Mouse (Mus musculus) neural tube, embryonic 14.5 days (tissue): Measurements from ENCODE around the gene Npc1l1. TPM values are rescaled to one million over a fixed set of nuclear protein-coding genes. Genes with fewer than 3 reads are reported as not detected.

ENCODE experiments used
- ATAC-seq: fragments of 200-750 bp; cut with Nextera tagmentation; 2 replicates; pipeline ENCODE4 v1.8.0; 2017; ENCODE audit warnings: low read depth, mild to moderate bottlenecking, moderate TSS enrichment, moderate library complexity
- H3K27ac ChIP-seq: fragments of 300-500 bp; sonication (generic); 2 replicates; pipeline ENCODE4 v1.5.1; 2014; ENCODE audit warnings: low read depth, mild to moderate bottlenecking, control low read depth, low read length, moderate library complexity, mixed read lengths
- H3K27me3 ChIP-seq: fragments of 300-500 bp; sonication (generic); 2 replicates; pipeline ENCODE4 v1.6.1; 2014; ENCODE audit warnings: low read length; ENCODE audit not compliant: control insufficient read depth, insufficient read depth
- H3K36me3 ChIP-seq: fragments of 300-500 bp; sonication (generic); 2 replicates; pipeline ENCODE4 v1.6.1; 2014; ENCODE audit warnings: low read length, mixed read lengths; ENCODE audit not compliant: control insufficient read depth, insufficient read depth
- H3K4me1 ChIP-seq: fragments of 300-500 bp; sonication (generic); 2 replicates; pipeline ENCODE4 v1.6.1; 2014; ENCODE audit warnings: low read length; ENCODE audit not compliant: control insufficient read depth, insufficient read depth
- H3K4me2 ChIP-seq: fragments of 300-500 bp; sonication (generic); 2 replicates; pipeline ENCODE4 v1.6.1; 2014; ENCODE audit warnings: mild to moderate bottlenecking, low read depth, low read length, control low read depth
- H3K4me3 ChIP-seq: fragments of 300-500 bp; sonication (generic); 2 replicates; pipeline ENCODE4 v1.5.1; 2014; ENCODE audit warnings: low read depth, low read length, control low read depth, mixed read lengths
- H3K9ac ChIP-seq: fragments of 300-500 bp; sonication (generic); replicated peaks from 2 replicates; pipeline ENCODE4 v1.6.1; 2014; ENCODE audit warnings: low read depth, mild to moderate bottlenecking, control low read depth, low read length, mixed read lengths
- H3K9me3 ChIP-seq: fragments of 300-500 bp; sonication (generic); 2 replicates; pipeline ENCODE4 v1.6.1; 2016; ENCODE audit warnings: low read length; ENCODE audit not compliant: control insufficient read depth
- polyA plus RNA-seq: library from polyadenylated mRNA; unstranded; fragments of >200 nt; fragmentation: Nextera tagmentation; extraction: Ambion mirVana; gene quantifications from 2 replicates; pipeline ENCODE4 v1.2.1, GENCODE M21; 2014

Npc1l1 gene
- polyA plus RNA-seq, 1 experiment from 2014 or later, result 0.05 TPM

- H3K4me3 ChIP-seq, result no peak overlapping the region
- no peak for ATAC-seq
- no peak overlapping the region for H3K27ac ChIP-seq
- H3K36me3 ChIP-seq, result no peaks in the 10 kb centered on the region
- no peak overlapping the region for H3K9ac ChIP-seq
- no peaks in the 10 kb centered on the region for H3K4me1 ChIP-seq
- no peaks in the 10 kb centered on the region for H3K9me3 ChIP-seq
- no peak overlapping the region for H3K4me2 ChIP-seq
- H3K27me3 ChIP-seq, result no peaks in the 10 kb centered on the region
Observed at GRCm38 (mm10) chr11:6161549-6161948, 68.4 kb downstream of the Npc1l1 start.

Other genes starting within 250 kb of the Npc1l1 start
- gene Camk2b, start 163.8 kb downstream of the Npc1l1 start, polyA plus RNA-seq, result 106 and 144 TPM in 2 replicates
- 0.64 and 0.83 TPM in 2 replicates for gene A730071L15Rik, start 30.1 kb downstream of the Npc1l1 start, polyA plus RNA-seq
- gene Nudcd3, start 29.7 kb downstream of the Npc1l1 start, polyA plus RNA-seq, result 58.0 and 65.5 TPM in 2 replicates
- gene Ddx56, start 37.6 kb upstream of the Npc1l1 start, polyA plus RNA-seq, result 75.2 and 78.3 TPM in 2 replicates
- 130 and 133 TPM in 2 replicates for gene Tmed4, start 44.7 kb upstream of the Npc1l1 start, polyA plus RNA-seq
- gene Ogdh, start 61.5 kb upstream of the Npc1l1 start, polyA plus RNA-seq, result 115 and 131 TPM in 2 replicates
- gene Zmiz2, start 158.9 kb upstream of the Npc1l1 start, polyA plus RNA-seq, result 31.4 and 32.8 TPM in 2 replicates
- gene Ppia, start 185.3 kb upstream of the Npc1l1 start, polyA plus RNA-seq, result 4,020 and 4,257 TPM in 2 replicates
- gene H2afv, start 214.3 kb upstream of the Npc1l1 start, polyA plus RNA-seq, result 188 and 234 TPM in 2 replicates
- gene Purb, start 245.8 kb upstream of the Npc1l1 start, polyA plus RNA-seq, result 11.4 and 11.6 TPM in 2 replicates